Mouse (Mus musculus) liver, postnatal 0 days (tissue): ENCODE results near the gene Plcb4.

Source experiments
- CTCF ChIP-seq: sonication (generic); IDR thresholded peaks from 2 replicates; pipeline ENCODE4 v1.5.1; 2016; ENCODE audit warnings: antibody characterized with exemption, low read depth
- EP300 ChIP-seq: IDR thresholded peaks from 2 replicates; pipeline ENCODE4 v1.6.1; 2016; ENCODE audit warnings: antibody characterized with exemption, low read depth, mild to moderate bottlenecking

- TF ChIP-seq CTCF (no peak), EP300 (no peak)
Observed at GRCm38 (mm10) chr2:135652451-135652850, 6.4 kb upstream of the Plcb4 start.
